Mouse (Mus musculus): ENCODE measurements around the gene Cd5l.

Cd5l gene

DNA sequence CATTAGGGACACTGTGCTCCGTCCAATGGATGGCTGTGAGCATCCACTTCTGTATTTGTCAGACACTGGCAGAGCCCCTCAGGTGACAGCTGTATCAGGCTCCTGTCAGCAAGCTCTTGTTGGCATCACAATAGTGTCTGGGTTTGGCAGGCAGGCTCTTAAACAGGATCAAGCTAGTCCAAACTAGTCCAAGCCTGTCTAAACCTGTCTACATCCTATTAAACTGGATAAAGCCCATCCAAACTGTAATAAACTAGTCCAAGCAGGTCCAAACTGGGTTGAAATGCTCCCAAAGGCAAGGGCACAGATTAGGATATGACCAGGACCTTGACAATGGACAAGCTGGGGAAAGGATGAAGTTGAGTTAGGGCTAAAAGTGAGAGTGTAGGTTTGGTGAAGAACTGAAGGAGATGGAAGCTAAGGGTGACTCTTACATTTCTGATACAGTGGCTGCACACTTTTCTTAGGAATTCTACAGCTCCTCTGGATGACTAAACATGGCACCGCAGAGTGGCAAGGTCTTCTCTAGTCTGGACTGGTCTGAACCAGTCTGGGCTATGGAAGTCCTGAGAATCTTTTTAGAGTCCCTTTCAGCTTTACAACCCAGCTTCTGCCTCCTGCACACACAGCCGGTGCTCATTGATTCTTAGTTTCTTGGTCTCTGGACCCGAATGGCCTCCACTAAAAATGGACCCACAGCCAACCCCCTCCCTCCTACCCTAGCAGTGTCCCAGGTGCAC, 51.7 kb downstream of the Cd5l start:
- DNase-seq: no peak

GRCm38 (mm10) chr3:87410605-87411004, 52.9 kb downstream of the Cd5l start:
- no peak for DNase-seq

DNA sequence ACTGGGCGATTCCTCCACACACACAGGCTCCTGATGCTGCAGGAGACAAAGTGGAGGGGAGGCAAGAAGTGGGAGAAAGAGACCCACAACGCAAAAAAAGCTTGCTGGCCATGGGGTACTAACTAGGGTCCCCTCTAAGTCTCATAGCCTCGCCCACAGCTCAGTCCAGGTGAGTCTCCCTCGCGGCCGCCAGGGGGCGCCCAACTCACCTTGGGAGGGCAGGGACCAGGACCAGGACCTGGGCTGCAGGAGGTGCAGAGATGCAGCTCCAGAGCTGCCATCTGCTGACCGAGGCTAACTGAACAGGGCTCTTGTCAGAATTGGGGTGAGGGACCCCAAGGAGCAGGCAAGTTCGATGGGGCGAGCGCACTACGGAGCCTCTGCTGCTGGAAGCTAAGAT, 53.5 kb downstream of the Cd5l start:
- DNase-seq: peak; percentile 15

- DNase-seq: no peak
Measured at GRCm38 (mm10) chr3:87420645-87421044, 63.0 kb downstream of the Cd5l start.

Measured in cerebellum, adult 8-10 months (tissue).